Mouse (Mus musculus) layer of hippocampus, adult 11-12 months (tissue): ENCODE data around the gene Acsl3.

Experiments used
- DNase-seq: peaks from one replicate; pipeline ENCODE4 v3.0.0; 2022; ENCODE audit warnings: low spot score

Gene Acsl3

DNA sequence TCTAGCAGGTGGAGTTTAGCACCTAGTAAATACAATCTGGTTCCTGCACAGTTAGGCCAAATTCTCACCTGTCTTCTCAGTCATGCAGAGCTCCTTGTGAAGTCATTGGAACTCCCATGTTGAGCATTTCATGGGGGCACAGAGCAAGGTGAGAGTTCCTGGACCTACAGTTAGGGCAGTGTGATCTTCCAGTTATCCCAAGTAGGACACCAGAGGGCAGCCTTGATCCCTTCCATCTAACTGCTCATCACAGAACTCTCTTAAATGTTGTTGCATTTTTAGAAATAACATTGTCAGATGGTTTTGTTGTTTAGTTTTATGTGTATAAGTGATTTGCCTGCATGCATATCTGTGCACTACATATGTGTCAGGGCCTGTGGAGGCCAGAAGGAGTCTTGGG, 29.2 kb downstream of the Acsl3 start:
- peak; percentile 34 for DNase-seq

DNA sequence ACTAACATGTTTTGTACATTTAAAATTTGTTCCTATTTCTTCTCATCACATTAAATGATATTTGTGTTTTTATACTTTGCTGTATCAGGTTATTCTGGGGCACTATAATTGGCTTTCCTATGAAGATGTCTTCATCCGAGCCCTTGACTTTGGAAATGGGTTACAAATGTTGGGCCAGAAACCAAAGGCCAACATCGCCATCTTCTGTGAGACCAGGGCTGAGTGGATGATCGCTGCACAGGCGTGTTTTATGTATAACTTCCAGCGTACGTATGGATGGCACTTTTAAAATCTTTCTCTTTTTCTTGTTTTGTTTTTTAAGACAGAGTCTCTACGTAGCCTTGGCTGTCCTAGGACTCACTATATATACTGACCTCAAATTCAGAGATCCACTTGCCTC, 30.5 kb downstream of the Acsl3 start:
- DNase-seq, result no peak

DNA sequence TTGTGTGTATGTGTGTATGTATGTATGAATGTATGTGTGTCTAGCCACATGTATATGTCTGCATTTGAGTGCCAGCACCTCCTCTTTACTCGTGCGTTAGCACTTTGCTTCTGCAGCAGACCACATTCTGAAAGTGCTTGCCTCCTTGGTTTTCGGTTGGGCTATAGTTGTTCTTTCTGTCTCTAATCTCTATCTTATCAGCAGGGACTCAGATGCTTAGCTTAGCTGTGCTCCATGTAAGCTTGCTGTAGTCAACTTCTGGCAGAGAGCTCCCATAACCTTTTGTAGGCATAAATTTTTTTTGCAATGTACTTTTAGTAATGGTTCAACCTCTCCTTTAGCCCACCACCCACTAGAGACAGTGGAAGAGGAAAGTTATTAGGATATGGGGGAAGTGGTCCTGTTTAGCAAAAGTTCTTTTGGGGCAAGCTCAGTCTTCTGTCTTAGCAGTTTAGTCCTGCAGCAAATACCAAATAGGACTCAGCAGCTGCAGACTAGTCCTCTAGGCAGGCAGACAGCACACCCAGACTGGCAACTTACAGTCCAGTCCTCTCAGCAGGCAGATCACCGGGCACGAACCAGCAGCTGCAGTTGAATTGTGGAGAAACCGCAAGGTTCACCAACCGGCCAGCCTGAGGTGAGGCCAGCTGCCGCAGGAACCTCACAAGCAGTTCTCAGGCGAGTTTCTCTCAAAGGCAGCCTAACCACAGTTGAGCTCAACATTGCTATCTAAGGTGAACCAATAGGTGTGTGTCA, 37.1 kb downstream of the Acsl3 start:
- no peak for DNase-seq

DNA sequence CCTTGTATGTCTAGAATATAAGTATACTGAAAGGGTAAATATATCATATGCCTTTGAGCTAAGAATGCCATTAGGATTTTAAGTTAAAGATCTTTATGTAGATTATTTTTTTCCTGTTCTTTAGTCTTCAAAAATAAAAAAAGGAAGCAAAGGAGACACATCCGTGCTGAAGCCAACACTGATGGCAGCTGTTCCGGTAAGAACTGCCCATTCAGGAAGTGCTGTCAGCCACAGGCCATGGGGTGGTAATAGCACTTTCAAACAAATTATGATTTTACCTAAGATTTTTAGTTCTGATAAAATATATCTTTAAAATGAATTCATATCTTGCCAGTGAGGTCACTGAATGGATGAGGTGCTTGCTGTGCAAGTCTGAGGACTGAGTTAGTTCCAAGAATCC, 38.7 kb downstream of the Acsl3 start:
- no peak for DNase-seq

DNA sequence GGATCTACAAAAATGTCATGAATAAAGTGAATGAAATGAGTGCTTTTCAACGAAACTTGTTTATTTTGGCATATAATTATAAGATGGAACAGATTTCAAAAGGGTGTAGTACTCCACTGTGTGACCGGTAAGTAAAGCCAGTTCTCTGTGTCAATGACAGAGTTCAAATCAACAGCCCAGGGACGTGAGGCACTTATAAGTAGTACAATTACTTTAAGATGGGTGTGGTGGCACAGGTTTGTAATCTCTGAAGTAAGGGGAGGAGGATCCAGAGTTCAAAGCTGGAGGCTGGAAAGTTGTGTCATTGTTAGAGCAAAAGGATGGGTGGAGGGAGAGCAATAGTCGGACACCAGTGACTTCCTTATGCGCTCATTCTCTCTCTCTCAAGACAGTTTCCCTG, 39.3 kb downstream of the Acsl3 start:
- DNase-seq, result no peak

DNA sequence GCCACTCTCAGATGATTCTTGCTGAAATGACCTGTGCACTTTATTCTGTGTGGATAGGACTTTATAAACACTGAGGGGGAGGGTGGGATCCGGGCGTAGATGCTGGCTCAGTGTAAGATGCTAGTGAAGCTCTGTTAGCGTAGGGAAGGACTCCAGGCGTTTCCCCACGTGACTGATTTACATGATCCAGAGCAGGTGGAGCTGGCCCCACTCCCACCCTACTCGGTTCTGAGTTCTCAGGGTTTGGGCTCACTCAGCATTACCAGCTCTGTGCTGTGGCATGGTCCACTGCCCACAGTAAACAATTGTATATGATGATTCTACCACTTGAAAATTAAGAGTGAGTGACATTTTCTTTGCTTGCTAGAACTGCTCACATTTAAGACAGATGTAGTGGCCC, 40.5 kb downstream of the Acsl3 start:
- DNase-seq, result no peak

DNA sequence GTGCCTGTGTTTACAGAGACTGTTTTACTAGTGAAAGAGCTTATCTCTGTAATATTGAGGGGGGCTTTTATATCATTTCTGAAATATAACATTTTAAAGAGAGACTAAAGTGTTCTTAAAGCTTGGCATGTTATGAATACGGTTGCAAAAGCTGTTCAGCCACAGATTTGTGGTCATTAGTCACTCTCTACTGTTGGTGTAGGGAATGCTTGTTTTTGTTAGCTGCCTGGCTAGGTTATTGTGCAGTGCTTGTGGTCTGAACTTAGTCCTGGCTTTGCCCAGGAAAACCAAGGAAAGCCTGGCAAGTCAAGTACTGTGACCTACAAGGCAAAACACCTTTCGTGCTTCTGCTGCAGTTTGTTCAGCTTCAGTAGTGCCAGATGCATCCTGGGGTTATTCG, 44.1 kb downstream of the Acsl3 start:
- DNase-seq, result no peak

DNA sequence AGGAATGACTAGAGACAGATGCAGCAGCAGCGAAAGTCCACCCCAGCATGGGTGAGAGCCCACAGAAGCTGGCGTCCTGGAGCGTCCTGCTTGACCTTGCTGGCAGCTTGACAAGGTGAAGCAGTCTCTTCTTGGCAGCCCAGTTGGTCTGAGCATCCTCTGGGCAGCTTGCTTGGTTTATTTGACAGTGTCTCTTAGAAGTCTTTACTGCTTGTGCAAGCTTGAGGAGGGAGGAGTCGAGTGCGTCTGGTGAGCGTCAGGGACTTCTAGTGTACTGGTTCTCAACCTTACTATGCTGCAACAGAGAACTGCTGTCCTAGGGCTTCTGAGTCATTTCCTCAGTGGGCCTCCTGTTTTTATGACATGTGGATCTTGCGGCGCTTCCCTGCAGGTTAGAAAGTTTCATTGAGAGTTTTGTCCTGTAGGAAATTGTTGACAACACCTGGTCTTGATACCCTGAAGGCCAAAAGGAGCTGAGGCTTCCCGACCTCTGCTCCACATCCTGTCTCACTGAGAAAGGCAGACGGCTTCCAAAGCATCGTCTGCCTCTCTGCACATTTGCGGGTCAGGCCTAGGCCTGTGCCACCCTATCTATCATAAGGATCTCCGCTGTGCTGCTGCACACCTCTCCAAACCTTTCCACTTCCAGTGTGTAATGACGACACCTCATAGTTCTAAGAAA, 44.8 kb downstream of the Acsl3 start:
- no peak for DNase-seq

DNA sequence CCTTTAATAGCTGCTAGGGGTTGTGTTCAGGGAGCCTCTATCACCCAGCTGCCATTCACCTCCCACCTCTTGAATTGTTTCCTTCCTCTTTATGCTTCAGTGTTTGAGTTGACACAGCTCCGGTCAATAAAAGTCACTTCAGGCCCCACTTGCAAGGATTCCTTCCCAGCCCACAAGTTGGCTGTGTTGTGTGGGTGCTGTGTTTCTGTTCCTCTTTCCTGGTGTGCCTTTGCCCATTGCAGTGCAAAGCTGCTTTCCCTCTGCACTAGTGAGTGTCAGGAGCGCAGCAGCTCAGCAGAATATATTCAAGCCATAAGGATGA, 45.3 kb downstream of the Acsl3 start:
- DNase-seq, result no peak

DNA sequence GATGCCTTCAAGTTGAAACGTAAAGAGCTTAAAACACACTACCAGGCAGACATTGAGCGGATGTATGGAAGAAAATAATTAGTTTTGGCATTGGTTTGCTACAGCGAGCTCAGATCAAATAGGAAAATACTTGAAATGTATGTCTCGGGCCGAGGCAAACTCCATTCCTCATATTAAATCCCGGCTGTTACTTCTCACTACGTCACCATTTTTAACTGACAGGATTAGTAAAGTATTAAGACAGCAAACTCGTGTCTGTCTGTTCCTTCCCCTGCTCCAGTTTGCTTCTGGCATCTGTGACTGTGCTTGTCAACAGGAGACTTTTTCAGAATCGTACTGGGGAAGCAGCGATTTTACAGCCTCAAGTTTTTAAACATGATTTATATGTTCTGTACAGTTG, 48.7 kb downstream of the Acsl3 start:
- DNase-seq, result no peak

DNA sequence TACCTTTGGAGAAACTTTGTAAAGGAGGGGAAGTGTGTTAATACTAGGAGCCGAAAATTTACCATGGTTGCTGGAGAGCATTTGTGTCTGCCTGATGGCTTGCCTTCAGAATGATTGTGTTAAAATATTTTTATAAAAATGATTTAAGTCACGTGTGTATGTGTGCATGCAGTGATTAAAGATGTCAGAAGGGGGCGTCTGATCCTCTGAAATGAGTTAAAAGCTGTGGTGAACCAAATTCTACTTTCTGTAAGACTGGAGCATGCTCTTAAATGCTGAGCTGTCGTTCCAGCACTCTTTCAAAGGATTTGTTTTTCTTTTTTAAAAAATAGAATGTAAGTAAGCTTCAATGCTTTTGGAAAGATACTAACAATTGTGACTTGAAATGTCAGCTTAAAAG, 49.7 kb downstream of the Acsl3 start:
- DNase-seq, result peak; percentile 59

DNA sequence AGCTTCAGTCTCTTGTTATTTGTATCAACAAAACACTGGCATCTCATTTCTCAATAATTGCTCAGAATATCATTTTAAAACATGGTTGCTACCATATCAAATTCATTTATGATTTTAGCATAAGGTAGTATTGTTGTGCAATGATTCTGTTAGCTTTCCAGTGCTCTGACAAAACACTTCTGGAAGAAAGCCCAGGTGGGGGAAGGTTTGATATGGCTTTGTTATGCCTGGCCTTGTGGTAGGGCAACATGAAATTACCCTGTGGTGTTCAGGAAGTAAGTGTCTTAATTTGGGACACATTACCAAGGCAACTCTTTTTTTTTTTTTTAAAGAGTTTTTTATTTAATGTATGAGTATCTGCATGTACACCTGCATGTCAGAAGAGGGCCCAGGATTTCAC, 52.4 kb downstream of the Acsl3 start:
- no peak for DNase-seq

DNA sequence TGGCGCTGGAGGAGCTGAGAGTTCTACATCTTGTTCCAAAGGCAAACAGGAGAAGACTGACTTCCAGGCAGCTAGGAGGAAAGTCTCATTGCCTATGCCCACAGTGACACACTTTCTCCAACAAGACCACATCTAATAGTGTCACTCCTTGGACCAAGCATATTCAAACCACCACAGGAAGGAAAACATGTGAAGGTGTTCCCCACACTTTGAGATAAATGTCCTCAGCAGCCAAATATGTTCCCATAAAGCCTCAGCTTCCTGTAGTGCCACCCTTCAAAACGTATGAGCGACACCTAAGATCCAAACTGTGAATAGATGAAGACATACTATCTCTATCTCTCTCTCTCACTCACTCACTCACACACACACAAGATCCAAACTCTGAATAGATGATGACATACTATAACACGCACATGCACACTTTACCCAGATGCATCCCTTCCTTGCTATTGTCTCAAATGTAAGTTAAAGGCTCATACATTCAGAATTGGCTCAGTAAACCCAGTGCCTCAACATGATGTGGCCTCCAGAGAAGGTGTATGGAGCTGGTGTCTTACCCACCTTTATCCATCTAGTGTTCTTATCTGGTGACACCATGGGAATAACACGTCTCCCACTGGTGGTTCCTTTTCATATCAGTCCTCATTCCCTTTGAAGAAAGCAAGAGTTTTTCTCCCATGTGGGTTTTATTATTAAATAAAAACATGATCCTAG, 53.1 kb downstream of the Acsl3 start:
- no peak for DNase-seq

DNA sequence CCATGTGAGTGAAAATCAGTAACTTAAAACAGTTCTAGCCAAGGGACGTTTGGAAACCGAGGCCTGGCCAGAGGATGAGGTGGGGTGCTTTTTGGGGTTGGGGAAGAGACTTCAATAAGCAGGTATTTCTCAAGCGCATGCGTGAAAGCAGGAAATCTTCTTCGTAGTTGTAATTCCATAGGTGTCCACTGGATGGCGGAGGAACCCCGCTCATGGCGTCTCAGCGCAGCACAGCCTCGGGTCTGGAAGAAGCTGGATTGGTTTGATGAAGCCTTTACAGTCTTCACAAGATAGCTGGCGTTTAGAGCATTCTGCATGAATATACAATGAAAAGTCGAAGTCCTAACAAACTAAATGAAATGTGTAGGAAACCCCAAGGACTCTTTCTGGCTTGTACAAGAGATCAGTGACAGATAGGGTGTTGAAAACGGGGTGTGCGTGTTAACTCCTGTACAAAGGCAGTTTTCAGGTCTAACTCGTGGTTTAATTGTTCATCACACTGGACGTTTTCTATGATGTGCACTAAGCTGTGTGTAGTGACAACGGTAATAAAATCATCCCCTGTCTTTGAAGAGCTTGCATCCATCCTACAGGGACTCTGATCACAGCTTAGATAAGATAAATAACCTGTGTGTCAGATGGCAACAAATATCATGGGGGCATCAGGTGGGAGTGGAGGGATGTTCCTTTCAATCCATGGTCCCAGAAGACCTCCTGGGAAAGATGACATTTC, 67.0 kb downstream of the Acsl3 start:
- peak; percentile 77 for DNase-seq

DNA sequence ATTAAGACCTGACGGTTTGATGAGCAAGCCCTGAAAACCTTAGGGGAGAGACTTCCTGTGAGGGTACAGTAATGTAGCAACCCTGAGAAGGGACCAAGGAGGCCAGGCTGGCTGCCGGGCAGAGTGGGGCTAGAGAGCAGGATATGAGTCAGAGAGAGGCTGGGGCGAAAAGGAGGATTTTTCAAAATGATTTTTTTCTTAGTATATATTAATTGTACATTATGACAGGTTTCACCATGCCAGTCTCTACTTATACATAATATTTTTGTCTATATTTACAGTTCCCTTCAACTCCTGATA, 67.5 kb downstream of the Acsl3 start:
- no peak for DNase-seq

DNA sequence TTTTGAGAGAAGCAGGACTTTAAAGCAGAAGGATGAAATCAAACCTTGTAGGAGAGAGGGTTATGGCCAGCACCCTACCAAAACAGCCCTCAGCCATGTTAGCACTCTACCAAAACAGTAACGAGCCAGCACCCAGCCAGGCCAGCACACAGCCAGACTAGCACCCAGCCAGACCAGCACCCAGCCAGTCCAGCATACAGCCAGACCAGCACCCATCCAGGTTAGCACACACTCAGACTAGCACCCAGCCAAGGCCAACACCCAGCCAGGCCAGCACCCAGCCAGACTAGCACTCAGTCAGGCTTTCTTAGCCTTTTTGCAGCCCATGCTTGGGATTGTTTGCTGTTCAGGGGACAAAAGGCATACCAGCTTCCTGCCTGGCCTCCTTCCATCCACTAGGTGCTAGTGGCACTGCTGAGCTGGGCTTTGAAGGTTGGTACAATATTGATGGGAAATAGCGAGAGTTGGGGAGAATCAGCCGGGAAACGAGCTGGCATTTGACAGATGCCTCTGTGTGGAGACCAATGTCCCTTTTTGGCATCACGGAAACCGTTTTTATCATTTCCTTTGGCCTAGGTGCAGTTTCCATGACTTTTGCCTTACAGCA, 68.1 kb downstream of the Acsl3 start:
- DNase-seq, result peak; percentile 29

DNA sequence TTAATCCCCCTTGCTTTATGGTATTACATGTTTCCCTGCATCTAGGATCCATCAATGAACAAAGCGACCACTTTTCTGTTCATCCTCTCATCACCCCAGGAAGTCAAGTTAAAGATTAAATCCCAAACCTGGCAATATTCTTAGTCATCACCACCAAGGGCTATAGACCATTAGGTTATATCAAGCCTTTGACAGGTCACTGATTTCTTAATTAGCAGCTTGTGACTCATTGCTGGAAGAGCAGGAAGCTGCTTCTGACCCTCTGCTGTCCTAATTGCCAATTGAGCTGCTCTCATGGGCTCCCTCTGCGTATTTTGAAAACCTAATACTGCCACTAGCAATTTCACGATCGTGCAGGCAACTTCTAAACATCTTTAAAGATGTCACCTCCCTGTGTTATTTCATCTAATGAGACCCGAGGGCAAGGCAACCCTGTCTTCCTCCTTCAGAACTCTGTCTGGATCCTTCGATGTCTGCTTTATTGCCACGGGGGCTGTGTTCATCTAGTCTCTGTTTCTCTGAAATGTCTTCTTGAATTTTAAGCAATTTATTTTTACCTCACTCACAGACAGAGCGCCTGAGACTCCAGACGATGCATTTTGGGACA, 72.6 kb downstream of the Acsl3 start:
- DNase-seq, result no peak

DNA sequence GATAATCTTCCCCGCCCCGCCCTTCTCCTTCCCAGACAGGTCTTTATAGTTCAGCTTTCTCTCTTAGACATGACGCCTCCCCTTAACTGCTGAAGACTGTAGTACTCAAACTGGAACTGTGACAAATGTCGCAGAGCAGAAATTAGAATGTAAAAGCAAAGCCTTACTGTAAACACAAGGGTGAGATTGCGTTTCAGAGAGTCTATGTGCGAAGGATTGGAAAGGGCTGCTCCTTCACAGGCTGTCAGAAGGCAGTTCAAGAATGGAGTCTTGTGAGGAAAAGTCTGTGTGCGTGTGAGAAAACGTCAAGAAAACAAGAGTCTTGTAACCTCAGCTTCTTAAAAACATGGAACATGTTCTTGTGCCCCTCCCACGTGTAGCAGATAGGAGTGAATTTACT, 74.7 kb downstream of the Acsl3 start:
- no peak for DNase-seq

DNA sequence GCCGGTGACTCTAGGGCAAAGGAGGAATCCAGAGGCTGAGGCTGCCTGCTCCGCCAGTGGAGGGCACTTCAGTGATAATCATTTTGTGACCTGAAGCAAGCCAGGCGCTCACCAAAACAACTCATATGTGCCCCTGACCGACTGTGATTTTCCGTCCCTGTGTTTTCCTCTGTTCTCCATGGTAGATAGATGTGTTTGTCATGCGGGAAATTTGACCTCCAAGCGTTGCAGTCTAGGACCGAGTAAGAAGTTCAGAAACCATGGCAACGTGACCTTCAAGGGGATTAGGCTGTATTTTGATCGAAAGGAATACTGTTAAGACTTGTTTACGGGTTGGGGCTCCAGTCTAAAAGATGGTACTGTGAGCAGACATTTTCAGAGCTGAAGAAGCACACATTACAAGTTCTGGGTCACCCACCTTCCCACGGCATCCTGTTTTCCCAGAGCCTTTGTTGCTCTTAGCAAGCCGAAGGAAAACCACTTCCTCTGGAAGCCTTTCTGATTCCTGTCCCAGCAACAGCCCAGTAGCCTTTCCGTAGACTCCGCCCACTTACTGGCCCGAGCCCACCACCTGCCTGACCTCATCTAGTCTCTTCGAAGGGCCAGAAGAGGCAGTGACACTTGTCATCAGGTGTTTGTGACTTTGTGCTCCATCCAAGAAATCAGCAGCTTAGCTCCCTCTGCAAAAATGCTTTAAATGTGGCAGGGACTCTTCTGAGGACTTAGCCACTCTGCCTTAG, 76.8 kb downstream of the Acsl3 start:
- no peak for DNase-seq

DNA sequence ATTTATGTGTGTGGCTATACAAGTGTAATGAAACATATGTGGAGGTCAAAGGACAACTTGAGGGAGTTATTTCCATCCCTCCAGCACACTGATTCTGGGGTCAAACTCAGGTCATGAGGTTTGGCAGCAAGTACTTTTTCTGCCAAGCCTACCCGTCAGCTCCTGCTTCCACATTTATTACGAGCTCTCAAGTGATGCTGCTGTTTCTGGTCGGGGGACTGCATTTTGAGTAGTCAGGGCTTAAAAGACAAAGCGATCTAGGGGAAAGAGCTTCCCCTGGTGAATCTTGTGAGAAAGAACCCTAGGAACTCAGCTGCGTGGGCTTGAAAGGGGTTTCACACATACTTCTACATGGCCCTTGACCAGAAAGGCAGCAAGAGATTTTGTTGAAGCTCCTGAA, 80.0 kb downstream of the Acsl3 start:
- no peak for DNase-seq

DNA sequence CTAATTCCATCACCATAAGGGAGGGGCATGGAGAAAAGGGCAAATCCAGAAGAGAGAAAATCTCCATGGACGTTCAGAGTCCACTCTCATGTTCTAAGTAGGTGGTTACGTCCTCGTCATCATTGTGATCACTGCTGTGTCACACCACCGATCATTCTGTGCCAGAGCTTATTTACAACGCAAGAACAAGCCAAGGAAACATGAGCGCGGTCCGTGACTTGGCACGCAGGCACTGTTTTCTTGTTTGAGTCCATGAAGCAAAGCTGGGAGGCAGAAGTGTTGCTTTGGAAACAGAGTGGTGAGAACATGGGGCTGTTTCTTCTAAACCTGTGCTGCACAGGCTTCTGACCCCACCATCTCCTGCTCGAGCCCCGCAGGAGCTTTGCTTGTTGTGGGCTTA, 83.1 kb downstream of the Acsl3 start:
- DNase-seq, result peak; percentile 25
